Mouse (Mus musculus) stomach, embryonic 16.5 days (tissue): ENCODE measurements around the gene Cep41. TPM values are rescaled to one million over a fixed set of nuclear protein-coding genes. Genes with fewer than 3 reads are reported as not detected.
A peak's percentile ranks its signal among the peaks of the same experiment; 100 is the strongest.

Experiments used
- ATAC-seq: fragments of 200-750 bp; cut with Nextera tagmentation; 2 replicates; pipeline ENCODE4 v1.8.0; 2017; ENCODE audit warnings: moderate number of reproducible peaks, moderate TSS enrichment; ENCODE audit not compliant: insufficient read depth, low FRiP score
- H3K27ac ChIP-seq: fragments of 300-500 bp; sonication (generic); 2 replicates; pipeline ENCODE4 v1.5.1; 2014; ENCODE audit warnings: low read length
- H3K27me3 ChIP-seq: fragments of 300-500 bp; sonication (generic); 2 replicates; pipeline ENCODE4 v1.6.1; 2014; ENCODE audit warnings: low read length, control low read depth, mixed read lengths; ENCODE audit not compliant: control insufficient read depth, insufficient read depth
- H3K36me3 ChIP-seq: fragments of 300-500 bp; sonication (generic); 2 replicates; pipeline ENCODE4 v1.6.1; 2014; ENCODE audit warnings: low read length; ENCODE audit not compliant: control insufficient read depth, insufficient read depth
- H3K4me1 ChIP-seq: fragments of 300-500 bp; sonication (generic); 2 replicates; pipeline ENCODE4 v1.6.1; 2014; ENCODE audit warnings: low read length, control low read depth, mixed read lengths; ENCODE audit not compliant: control insufficient read depth, insufficient read depth
- H3K4me2 ChIP-seq: fragments of 300-500 bp; sonication (generic); 2 replicates; pipeline ENCODE4 v1.6.1; 2014; ENCODE audit warnings: low read depth, low read length, mixed read lengths
- H3K4me3 ChIP-seq: fragments of 300-500 bp; sonication (generic); replicated peaks from 2 replicates; pipeline ENCODE4 v1.5.1; 2014; ENCODE audit warnings: mild to moderate bottlenecking, low read length
- H3K9ac ChIP-seq: fragments of 300-500 bp; sonication (generic); 2 replicates; pipeline ENCODE4 v1.6.1; 2014; ENCODE audit warnings: low read length
- H3K9me3 ChIP-seq: fragments of 300-500 bp; sonication (generic); replicated peaks from 2 replicates; pipeline ENCODE4 v1.6.1; 2016; ENCODE audit warnings: low read length, control low read depth; ENCODE audit not compliant: control insufficient read depth
- WGBS: fragments of 180-500 bp; shearing (Covaris S2); extraction: QIAGEN DNeasy Blood & Tissue Kit; methylation state at CpG from one replicate; pipeline ENCODE4 v1.1.7; 2014; 5-methylcytosine and 5-hydroxymethylcytosine counted together
- polyA plus RNA-seq: library from polyadenylated mRNA; unstranded; fragments of >200 nt; fragmentation: Nextera tagmentation; extraction: Ambion mirVana; gene quantifications from 2 replicates; pipeline ENCODE4 v1.2.1, GENCODE M21; 2015

The Cep41 gene
- polyA plus RNA-seq, 1 experiment from 2014 or later, result 11.6 TPM

DNA sequence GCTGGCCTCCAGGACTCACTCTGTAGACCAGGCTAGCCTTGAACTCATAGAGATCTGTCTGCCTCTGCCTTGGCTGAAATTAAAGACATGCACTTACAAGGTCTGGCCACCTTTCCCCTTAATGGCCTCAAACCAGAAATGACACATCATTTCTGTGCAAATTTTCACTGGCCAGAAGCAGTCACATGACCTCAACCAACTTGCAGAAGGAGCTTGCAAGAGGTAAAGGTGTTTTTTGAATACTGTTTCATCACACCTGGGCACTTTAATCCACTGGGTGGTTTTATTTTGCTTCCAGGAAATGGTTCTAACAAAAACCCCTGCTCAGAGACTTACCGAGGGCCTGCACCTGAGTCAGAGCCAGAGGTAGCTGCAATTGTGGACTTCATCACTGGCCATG lies 63.6 kb downstream of the Cep41 start:
- H3K4me1 ChIP-seq, result 0 out of 2 replicates have a peak, but pooled peaks cover 5% of the 10 kb centered on the region
- H3K9ac ChIP-seq, result no peak overlapping the region
- H3K4me2 ChIP-seq, result no peak overlapping the region
- H3K27ac ChIP-seq, result no peak overlapping the region
- H3K27me3 ChIP-seq, result no peaks in the 10 kb centered on the region
- H3K9me3 ChIP-seq, result no peaks in the 10 kb centered on the region
- 89% methylated on average over 1 of the region's 1 CpGs for WGBS
- no peaks in the 10 kb centered on the region for H3K36me3 ChIP-seq
- no peak for ATAC-seq
- no peak overlapping the region for H3K4me3 ChIP-seq

GRCm38 (mm10) chr6:30628152-30628551 lies 65.4 kb downstream of the Cep41 start:
- H3K9me3 ChIP-seq, result no peaks in the 10 kb centered on the region
- no peak overlapping the region for H3K4me2 ChIP-seq
- H3K4me1 ChIP-seq, result 0 out of 2 replicates have a peak, but pooled peaks cover 5% of the 10 kb centered on the region
- no peak overlapping the region for H3K9ac ChIP-seq
- H3K36me3 ChIP-seq, result no peaks in the 10 kb centered on the region
- H3K27ac ChIP-seq, result no peak overlapping the region
- 27% methylated on average over 6 of the region's 6 CpGs for WGBS
- no peak overlapping the region for H3K4me3 ChIP-seq
- ATAC-seq, result no peak
- no peaks in the 10 kb centered on the region for H3K27me3 ChIP-seq

DNA sequence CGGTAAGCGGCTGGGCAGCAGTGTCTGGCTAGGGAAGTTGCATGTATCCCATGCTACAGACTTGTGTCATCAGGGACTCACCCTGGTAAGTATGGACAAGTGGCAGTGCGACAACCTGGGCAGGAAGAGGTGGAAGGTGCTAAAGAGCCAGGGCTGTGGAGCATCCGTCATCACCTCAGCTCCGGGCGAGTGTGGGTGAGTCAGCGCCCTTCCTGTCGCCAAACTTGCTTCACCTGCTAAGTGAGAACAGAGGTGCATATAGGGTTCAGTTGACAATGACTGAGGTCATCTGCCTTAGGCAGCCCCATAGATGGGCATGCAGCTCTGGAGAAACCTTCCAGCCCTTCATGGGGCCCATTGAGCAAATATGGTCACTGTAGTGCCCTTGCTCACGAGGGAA lies 68.8 kb downstream of the Cep41 start:
- ATAC-seq, result peak; percentile 70
- no peak overlapping the region for H3K27ac ChIP-seq
- H3K9me3 ChIP-seq, result no peaks in the 10 kb centered on the region
- H3K36me3 ChIP-seq, result no peaks in the 10 kb centered on the region
- WGBS, result 84% methylated on average over 9 of the region's 9 CpGs
- no peaks in the 10 kb centered on the region for H3K4me1 ChIP-seq
- no peak overlapping the region for H3K4me3 ChIP-seq
- no peak overlapping the region for H3K9ac ChIP-seq
- H3K27me3 ChIP-seq, result no peaks in the 10 kb centered on the region
- no peak overlapping the region for H3K4me2 ChIP-seq

- WGBS, result 39% methylated on average over 4 of the region's 4 CpGs
These were observed 71.6 kb downstream of the Cep41 start for GRCm38 (mm10) chr6:30621986-30622389.

DNA sequence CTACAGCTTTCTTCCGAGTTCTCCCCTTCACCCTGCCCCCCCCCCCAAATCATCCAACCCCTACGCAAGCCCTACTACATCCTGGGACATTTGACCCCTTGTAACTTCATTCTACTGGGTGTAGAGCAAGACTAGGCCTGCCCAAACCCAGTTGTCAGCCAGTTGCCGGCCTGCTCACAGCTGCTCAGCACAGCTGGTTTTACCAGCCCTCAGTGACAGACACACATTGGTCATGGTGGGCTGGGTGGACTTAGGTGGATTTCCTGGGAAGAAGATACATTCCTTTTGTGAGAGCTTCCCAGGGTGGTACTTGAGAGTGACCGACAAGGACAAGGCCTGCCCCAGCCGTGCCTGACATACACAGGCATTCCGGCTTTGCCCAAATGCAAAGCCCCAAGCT lies 72.6 kb downstream of the Cep41 start:
- no peak overlapping the region for H3K4me2 ChIP-seq
- no peaks in the 10 kb centered on the region for H3K27me3 ChIP-seq
- peaks cover 26% of the 10 kb centered on the region for H3K4me1 ChIP-seq
- no peak overlapping the region for H3K9ac ChIP-seq
- no peak for ATAC-seq
- no peaks in the 10 kb centered on the region for H3K9me3 ChIP-seq
- no peak overlapping the region for H3K4me3 ChIP-seq
- H3K36me3 ChIP-seq, result no peaks in the 10 kb centered on the region
- WGBS, result 84% methylated on average over 6 of the region's 6 CpGs
- H3K27ac ChIP-seq, result no peak overlapping the region

More at GRCm38 (mm10) chr6:30621986-30622389, 71.6 kb downstream of the Cep41 start:
- Histone ChIP-seq H3K27me3 (no peaks in the 10 kb centered on the region), H3K36me3 (no peaks in the 10 kb centered on the region), H3K4me3 (no peak overlapping the region), H3K27ac (no peak overlapping the region), H3K9me3 (no peaks in the 10 kb centered on the region), H3K4me1 (peaks cover 16% of the 10 kb centered on the region), H3K9ac (no peak overlapping the region), H3K4me2 (no peak overlapping the region)
- ATAC-seq, result no peak

DNA sequence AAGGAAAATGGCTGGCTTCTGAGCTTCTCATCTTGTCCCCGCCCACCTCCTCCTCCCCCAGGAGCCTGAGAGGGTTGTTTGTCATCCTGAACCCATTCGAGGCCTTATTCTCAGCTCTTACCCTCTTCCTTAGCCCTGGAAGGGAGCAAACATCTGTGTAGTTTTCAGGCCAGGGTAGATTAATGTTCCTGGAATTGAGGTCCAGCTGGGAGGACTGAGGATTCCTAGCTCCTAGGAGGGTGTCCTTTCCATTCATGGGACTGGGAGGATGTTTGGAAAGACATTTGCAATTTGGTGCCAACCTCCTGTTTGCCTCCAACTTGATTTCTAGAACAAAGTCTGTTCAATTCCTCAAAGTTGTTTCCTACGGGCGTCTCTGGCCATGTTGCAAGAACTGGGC lies 73.0 kb downstream of the Cep41 start:
- ATAC-seq, result no peak

DNA sequence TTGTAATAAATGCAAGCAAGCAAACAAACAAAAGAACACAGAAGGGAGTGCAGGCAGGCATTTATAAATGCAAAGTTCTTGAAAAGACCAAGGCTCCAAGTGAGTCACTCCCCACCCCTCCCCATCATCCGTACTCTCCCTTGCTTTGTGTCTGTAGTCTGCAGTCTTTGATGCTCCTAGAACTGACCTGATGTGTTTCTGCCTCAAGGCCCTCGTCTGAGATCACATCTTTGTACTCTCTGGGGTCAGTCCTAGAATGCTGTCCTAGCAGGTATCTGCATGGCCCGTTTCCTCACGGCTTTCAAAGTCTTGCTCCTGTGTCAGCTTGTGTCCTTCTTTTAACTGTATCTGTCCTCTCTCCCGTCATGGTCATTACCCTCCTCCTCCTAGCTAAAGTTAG lies 73.9 kb downstream of the Cep41 start:
- no peak overlapping the region for H3K27ac ChIP-seq
- no peaks in the 10 kb centered on the region for H3K9me3 ChIP-seq
- ATAC-seq, result no peak
- H3K36me3 ChIP-seq, result no peaks in the 10 kb centered on the region
- no peak overlapping the region for H3K4me2 ChIP-seq
- H3K4me1 ChIP-seq, result peaks cover 27% of the 10 kb centered on the region
- H3K9ac ChIP-seq, result no peak overlapping the region
- H3K4me3 ChIP-seq, result no peak overlapping the region
- H3K27me3 ChIP-seq, result no peaks in the 10 kb centered on the region
- 84% methylated on average over 5 of the region's 5 CpGs for WGBS

More for the DNA sequence above, 73.0 kb downstream of the Cep41 start:
- Histone ChIP-seq H3K27ac (peak overlapping the region; percentile 21; the same call in 1 of the 2 replicates), H3K4me1 (peaks cover 27% of the 10 kb centered on the region), H3K4me3 (no peak overlapping the region), H3K27me3 (no peaks in the 10 kb centered on the region), H3K36me3 (no peaks in the 10 kb centered on the region), H3K9ac (no peak overlapping the region), H3K9me3 (no peaks in the 10 kb centered on the region), H3K4me2 (no peak overlapping the region)
- WGBS, result 74% methylated on average over 4 of the region's 4 CpGs

GRCm38 (mm10) chr6:30618735-30619134 lies 74.8 kb downstream of the Cep41 start:
- no peak overlapping the region for H3K27ac ChIP-seq
- H3K9me3 ChIP-seq, result no peaks in the 10 kb centered on the region
- no peak for ATAC-seq
- WGBS, result 52% methylated on average over 6 of the region's 6 CpGs
- H3K36me3 ChIP-seq, result no peaks in the 10 kb centered on the region
- H3K4me2 ChIP-seq, result no peak overlapping the region
- no peaks in the 10 kb centered on the region for H3K27me3 ChIP-seq
- H3K9ac ChIP-seq, result no peak overlapping the region
- H3K4me1 ChIP-seq, result peaks cover 27% of the 10 kb centered on the region
- no peak overlapping the region for H3K4me3 ChIP-seq

DNA sequence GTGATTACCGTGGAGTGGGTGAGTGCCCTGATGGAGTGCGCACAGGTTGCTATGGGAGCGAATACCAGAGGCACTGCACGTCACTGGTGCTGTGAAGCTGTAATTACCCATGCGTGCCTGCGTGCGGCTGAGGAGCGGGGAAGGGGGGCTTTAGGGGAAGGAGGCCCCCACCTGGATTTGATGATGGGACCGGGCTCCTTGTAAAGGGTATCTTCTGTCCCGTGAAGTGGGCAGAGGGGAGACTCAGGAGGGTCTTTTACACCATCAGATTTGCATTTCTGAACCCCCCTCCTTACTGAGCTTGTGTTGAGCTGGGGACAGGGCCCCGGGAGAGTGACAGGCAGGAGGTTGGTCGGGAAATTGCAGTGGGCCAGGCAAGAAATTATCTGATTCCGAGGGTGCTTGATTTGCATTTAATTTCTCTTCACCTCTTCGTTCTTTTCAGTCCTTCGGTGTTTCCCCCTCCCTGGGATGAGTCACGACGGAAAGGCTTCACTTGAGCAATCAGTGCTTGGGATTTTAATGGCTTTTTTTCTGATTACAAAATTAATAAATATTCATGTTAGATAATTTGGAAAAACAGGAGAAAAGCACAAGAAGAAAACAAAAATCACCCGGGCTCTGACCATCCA lies 75.5 kb downstream of the Cep41 start:
- WGBS, result 21% methylated on average over 18 of the region's 18 CpGs
- Histone ChIP-seq H3K4me1 (peaks cover 27% of the 10 kb centered on the region), H3K27ac (no peak overlapping the region), H3K4me2 (peak overlapping the region; percentile 26), H3K9ac (no peak overlapping the region; the same call in 1 of the 2 replicates), H3K9me3 (no peaks in the 10 kb centered on the region), H3K36me3 (no peaks in the 10 kb centered on the region), H3K4me3 (no peak overlapping the region; the same call in 1 of the 2 replicates), H3K27me3 (no peaks in the 10 kb centered on the region)
- ATAC-seq, result peak; percentile 70
